In the genomic region with DNA sequence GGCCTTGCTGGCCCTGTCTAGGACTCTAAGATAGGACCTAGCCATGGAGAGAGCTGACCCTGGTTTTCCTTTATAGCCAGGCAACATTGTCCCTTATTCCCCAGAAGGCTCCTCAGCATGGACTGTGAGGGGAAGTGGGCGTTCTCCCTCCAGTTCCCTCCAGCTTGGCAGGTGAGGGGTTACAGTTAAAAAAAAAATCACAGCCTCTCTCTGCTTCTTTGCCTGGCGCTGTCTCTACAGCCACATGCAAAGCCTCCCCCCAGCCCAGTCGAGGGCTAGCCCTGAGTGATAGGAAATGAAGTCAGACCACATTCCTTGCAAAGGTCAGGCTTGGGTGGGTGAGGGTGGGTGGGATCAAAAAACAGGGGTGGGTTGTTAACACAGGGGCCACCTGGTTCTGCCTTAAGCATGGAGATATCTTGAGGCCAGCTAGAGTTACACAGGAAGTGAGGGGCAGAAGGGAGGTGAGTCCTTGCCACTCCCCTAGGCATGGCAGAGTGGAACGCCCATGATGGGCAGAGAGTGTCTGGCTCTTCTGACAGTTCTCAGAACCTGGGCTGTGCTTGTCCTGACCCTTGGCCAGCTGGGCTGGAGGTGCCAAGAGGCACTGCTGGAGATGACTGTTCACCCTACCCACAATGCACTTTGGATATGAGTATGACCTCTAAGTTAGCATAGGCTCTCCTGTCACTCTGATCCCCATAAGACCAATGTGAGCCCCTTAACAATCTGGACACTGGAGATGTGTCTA, we compare ENCODE assay signal across 17 mouse cellular contexts. TPM values are rescaled to one million over a fixed set of nuclear protein-coding genes. Genes with fewer than 3 reads are reported as not detected.
A peak's percentile ranks its signal among the peaks of the same experiment; 100 is the strongest.
DNase-seq lines count a peak whose midpoint lies in the region; ATAC-seq and TF ChIP-seq lines count a peak whose summit lies in the region.
"Had no signal": no experiment of that assay in that cellular context is flagged by ENCODE, and none has a peak within 500 bp of the region (broad histone marks: within the 10 kb centered on the region; RNA-seq: fewer than 3 reads in every experiment).

No protein-coding gene starts in this region.

- peaks cover 27% of the 10 kb centered on the region for H3K4me1 ChIP-seq in heart, embryonic 12.5 days (replicated peaks)
- H3K4me1 ChIP-seq in heart, adult 2 months (ENCODE audit: control insufficient read depth, insufficient read depth, low read length): no peaks in the 10 kb centered on the region
- no peaks in the 10 kb centered on the region for H3K4me1 ChIP-seq in lung, postnatal 0 days (ENCODE audit: insufficient read depth, low read depth, low read length)
- H3K4me1 ChIP-seq in intestine, embryonic 14.5 days (replicated peaks; ENCODE audit: control insufficient read depth, insufficient read depth, low read length): peaks cover 15% of the 10 kb centered on the region
- 0 out of 2 replicates have a peak, but pooled peaks cover 7% of the 10 kb centered on the region for H3K4me1 ChIP-seq in midbrain, embryonic 13.5 days (replicated peaks)
- H3K4me1 ChIP-seq: liver, embryonic 13.5 days had no signal

- no peak overlapping the region for H3K9ac ChIP-seq in heart, embryonic 12.5 days
- H3K9ac ChIP-seq in heart, adult 2 months (ENCODE audit: low read depth, low read length): no peak overlapping the region
- no peak overlapping the region for H3K9ac ChIP-seq in lung, postnatal 0 days (replicated peaks; ENCODE audit: low read depth)
- H3K9ac ChIP-seq in intestine, embryonic 14.5 days (ENCODE audit: low read length): no peak overlapping the region
- H3K9ac ChIP-seq in midbrain, embryonic 13.5 days (replicated peaks): no peak overlapping the region
- H3K9ac ChIP-seq: liver, embryonic 13.5 days had no signal

- no peaks in the 10 kb centered on the region for H3K9me3 ChIP-seq in heart, embryonic 12.5 days (replicated peaks)
- no peaks in the 10 kb centered on the region for H3K9me3 ChIP-seq in lung, postnatal 0 days (ENCODE audit: low read length)
- H3K9me3 ChIP-seq in intestine, embryonic 14.5 days (ENCODE audit: control insufficient read depth, low read length): no peaks in the 10 kb centered on the region
- H3K9me3 ChIP-seq in midbrain, embryonic 13.5 days: no peaks in the 10 kb centered on the region
- H3K9me3 ChIP-seq: liver, embryonic 13.5 days had no signal

- no peak overlapping the region for H3K27ac ChIP-seq in heart, embryonic 12.5 days (ENCODE audit: poor library complexity, severe bottlenecking)
- no peak overlapping the region for H3K27ac ChIP-seq in heart, adult 2 months
- H3K27ac ChIP-seq in lung, postnatal 0 days (ENCODE audit: low read length): peak overlapping the region; percentile 89
- H3K27ac ChIP-seq in intestine, embryonic 14.5 days (ENCODE audit: low read depth): peak overlapping the region; percentile 33; the same call in 1 of the 2 replicates
- no peak overlapping the region for H3K27ac ChIP-seq in midbrain, embryonic 13.5 days
- H3K27ac ChIP-seq: liver, embryonic 13.5 days had no signal

- H3K79me2 ChIP-seq in heart, adult 2 months (replicated peaks; ENCODE audit: control insufficient read depth, insufficient read depth, low read length): no peaks in the 10 kb centered on the region

- TF ChIP-seq EP300 in heart, adult 2 months (IDR thresholded peaks at IDR 0.05; ENCODE audit: insufficient read depth, low read depth, low read length): no peak
- TF ChIP-seq EP300 in lung, postnatal 0 days (IDR thresholded peaks at IDR 0.05): peak; percentile 86

- no peak for TF ChIP-seq CTCF in heart, adult 2 months (IDR thresholded peaks at IDR 0.05)
- no peak for TF ChIP-seq CTCF in lung, postnatal 0 days (IDR thresholded peaks at IDR 0.05)

- 27% methylated on average over 4 of the region's 4 CpGs for WGBS in heart, embryonic 12.5 days
- 34% methylated on average over 4 of the region's 4 CpGs for WGBS in heart, adult 2 months
- WGBS in lung, postnatal 0 days: 18% methylated on average over 4 of the region's 4 CpGs
- WGBS in intestine, embryonic 14.5 days: 32% methylated on average over 4 of the region's 4 CpGs
- WGBS in midbrain, embryonic 13.5 days: 71% methylated on average over 4 of the region's 4 CpGs

- ATAC-seq in heart, embryonic 12.5 days (ENCODE audit: insufficient number of reproducible peaks, low FRiP score): peak; percentile 54; the same call in 1 of the 2 replicates
- ATAC-seq in lung, postnatal 0 days: peak; percentile 51
- ATAC-seq in intestine, embryonic 14.5 days (replicated peaks; ENCODE audit: low FRiP score, low TSS enrichment, low read depth): peak; percentile 48
- no peak for ATAC-seq in midbrain, embryonic 13.5 days

- H3K4me3 ChIP-seq in heart, embryonic 12.5 days: no peak overlapping the region
- no peak overlapping the region for H3K4me3 ChIP-seq in heart, adult 2 months
- no peak overlapping the region for H3K4me3 ChIP-seq in lung, postnatal 0 days (ENCODE audit: low read depth, low read length)
- H3K4me3 ChIP-seq in intestine, embryonic 14.5 days (ENCODE audit: low read depth, low read length): no peak overlapping the region
- H3K4me3 ChIP-seq in midbrain, embryonic 13.5 days (replicated peaks): no peak overlapping the region
- H3K4me3 ChIP-seq: erythroblast, embryonic 14.5 days; liver, embryonic 13.5 days had no signal

- no peak overlapping the region for H3K4me2 ChIP-seq in heart, embryonic 12.5 days
- no peak overlapping the region for H3K4me2 ChIP-seq in lung, postnatal 0 days (replicated peaks; ENCODE audit: low read depth, low read length)
- no peak overlapping the region for H3K4me2 ChIP-seq in intestine, embryonic 14.5 days (ENCODE audit: low read length)
- H3K4me2 ChIP-seq in midbrain, embryonic 13.5 days (replicated peaks): no peak overlapping the region
- H3K4me2 ChIP-seq: liver, embryonic 13.5 days; midbrain, embryonic 11.5 days had no signal

- H3K36me3 ChIP-seq in heart, embryonic 12.5 days: no peaks in the 10 kb centered on the region
- no peaks in the 10 kb centered on the region for H3K36me3 ChIP-seq in heart, adult 2 months (ENCODE audit: control insufficient read depth, insufficient read depth, low read length)
- H3K36me3 ChIP-seq in lung, postnatal 0 days (ENCODE audit: insufficient read depth, low read length): no peaks in the 10 kb centered on the region
- H3K36me3 ChIP-seq in intestine, embryonic 14.5 days (ENCODE audit: control insufficient read depth, insufficient read depth, low read length): no peaks in the 10 kb centered on the region
- no peaks in the 10 kb centered on the region for H3K36me3 ChIP-seq in midbrain, embryonic 13.5 days
- H3K36me3 ChIP-seq: liver, embryonic 13.5 days had no signal

- H3K27me3 ChIP-seq in heart, embryonic 12.5 days (replicated peaks): peaks cover 24% of the 10 kb centered on the region
- no peaks in the 10 kb centered on the region for H3K27me3 ChIP-seq in heart, adult 2 months (ENCODE audit: control insufficient read depth, insufficient read depth, low read length)
- no peaks in the 10 kb centered on the region for H3K27me3 ChIP-seq in lung, postnatal 0 days (replicated peaks; ENCODE audit: insufficient read depth, low read length)
- no peaks in the 10 kb centered on the region for H3K27me3 ChIP-seq in intestine, embryonic 14.5 days (replicated peaks; ENCODE audit: control insufficient read depth, insufficient read depth, low read length)
- peaks cover 27% of the 10 kb centered on the region for H3K27me3 ChIP-seq in midbrain, embryonic 13.5 days

- DNase-seq in heart, adult 2 months: no peak
- DNase-seq in lung, postnatal 0 days (ENCODE audit: low spot score): peak; percentile 54
- no peak for DNase-seq in lung, postnatal 10 days
- DNase-seq in intestine, embryonic 14.5 days (ENCODE audit: low spot score): no peak
- DNase-seq in left cerebral cortex, adult 8-10 months (ENCODE audit: low spot score in 2 of 2): no peak
- no peak for DNase-seq in spleen, postnatal 10 days (ENCODE audit: low spot score in 2 of 2)
- DNase-seq: cerebellum, adult 2 months; gastrocnemius, postnatal 10 days; heart, postnatal 36 days; kidney, postnatal 14 days; liver, embryonic 13.5 days; right cerebral cortex, postnatal 14 days had no signal

- TF ChIP-seq POLR2A in heart, adult 2 months (IDR thresholded peaks at IDR 0.05; ENCODE audit: insufficient read depth, low read depth, low read length): no peak

- intact Hi-C loops in heart, adult 2 months (cut with DNase I): no loop called here

RNA-seq across cellular contexts. Expression of a gene that starts 1.6 kb away (rescaled TPM):
- polyA plus RNA-seq in heart, embryonic 12.5 days (2016; fragmentation: Nextera tagmentation; extraction: Ambion mirVana): 18.2 and 20.5 TPM in 2 replicates
- total RNA-seq in heart, adult 2 months (2021): 10 to 100 TPM; 13.2 to 16.6 TPM
- 24.7 and 25.6 TPM in 2 replicates for polyA plus RNA-seq in heart, adult 2 months (2012; rRNA removed)
- polyA plus RNA-seq in lung, postnatal 0 days (2015; fragmentation: Nextera tagmentation; extraction: Ambion mirVana): 584 and 630 TPM in 2 replicates
- polyA plus RNA-seq in intestine, embryonic 14.5 days (2014; fragmentation: Nextera tagmentation; extraction: Ambion mirVana): 10.5 and 12.9 TPM in 2 replicates
- 1 to 10 TPM; 2.3 to 4.9 (median 2.6) TPM for total RNA-seq in left cerebral cortex, adult 8-10 months (2022)
- polyA plus RNA-seq in midbrain, embryonic 13.5 days (2015; fragmentation: Nextera tagmentation; extraction: Ambion mirVana): not detected in 2 replicates
- polyA plus RNA-seq: erythroblast, embryonic 14.5 days; midbrain, embryonic 11.5 days had no signal

RNA-seq across cellular contexts. Expression of a gene that starts 17.8 kb away (rescaled TPM):
- 30.5 and 31.8 TPM in 2 replicates for polyA plus RNA-seq in heart, embryonic 12.5 days (2016; fragmentation: Nextera tagmentation; extraction: Ambion mirVana)
- total RNA-seq in heart, adult 2 months (2021): 10 to 100 TPM; 42.1 to 45.1 TPM
- 36.4 and 52.6 TPM in 2 replicates for polyA plus RNA-seq in heart, adult 2 months (2012; rRNA removed)
- 23.8 and 24.1 TPM in 2 replicates for polyA plus RNA-seq in lung, postnatal 0 days (2015; fragmentation: Nextera tagmentation; extraction: Ambion mirVana)
- polyA plus RNA-seq in intestine, embryonic 14.5 days (2014; fragmentation: Nextera tagmentation; extraction: Ambion mirVana): 25.2 and 29.3 TPM in 2 replicates
- 10 to 100 TPM; 32.1 to 40.6 (median 37.2) TPM for total RNA-seq in left cerebral cortex, adult 8-10 months (2022)
- polyA plus RNA-seq in midbrain, embryonic 13.5 days (2015; fragmentation: Nextera tagmentation; extraction: Ambion mirVana): 28.0 and 29.6 TPM in 2 replicates

RNA-seq across cellular contexts. Expression of a gene that starts 20.0 kb away (rescaled TPM):
- not detected in 2 replicates for polyA plus RNA-seq in heart, embryonic 12.5 days (2016; fragmentation: Nextera tagmentation; extraction: Ambion mirVana)
- not detected for total RNA-seq in heart, adult 2 months (2021)
- polyA plus RNA-seq in heart, adult 2 months (2012; rRNA removed): 0.10 and 0.26 TPM in 2 replicates
- polyA plus RNA-seq in lung, postnatal 0 days (2015; fragmentation: Nextera tagmentation; extraction: Ambion mirVana): 1.0 and 1.9 TPM in 2 replicates
- 0.08 TPM in 1 of 2 replicates, not detected in the other for polyA plus RNA-seq in intestine, embryonic 14.5 days (2014; fragmentation: Nextera tagmentation; extraction: Ambion mirVana)
- 1 to 10 TPM in 1 of 4 experiments, under 1 TPM in 3; 0.30 to 1.1 (median 0.70) TPM for total RNA-seq in left cerebral cortex, adult 8-10 months (2022)
- polyA plus RNA-seq in midbrain, embryonic 13.5 days (2015; fragmentation: Nextera tagmentation; extraction: Ambion mirVana): not detected in 2 replicates
- total RNA-seq: gastrocnemius, postnatal 10 days; heart, postnatal 36 days; neutrophil, adult 5-6 weeks had no signal
- polyA plus RNA-seq: erythroblast, embryonic 14.5 days; liver, embryonic 13.5 days; midbrain, embryonic 11.5 days had no signal

RNA-seq across cellular contexts. Expression of a gene that starts 28.3 kb away (rescaled TPM):
- 11.3 and 12.5 TPM in 2 replicates for polyA plus RNA-seq in heart, embryonic 12.5 days (2016; fragmentation: Nextera tagmentation; extraction: Ambion mirVana)
- total RNA-seq in heart, adult 2 months (2021): 1 to 10 TPM; 4.2 to 5.1 TPM
- 18.0 and 18.3 TPM in 2 replicates for polyA plus RNA-seq in heart, adult 2 months (2012; rRNA removed)
- polyA plus RNA-seq in lung, postnatal 0 days (2015; fragmentation: Nextera tagmentation; extraction: Ambion mirVana): 15.2 and 18.1 TPM in 2 replicates
- 23.7 and 24.6 TPM in 2 replicates for polyA plus RNA-seq in intestine, embryonic 14.5 days (2014; fragmentation: Nextera tagmentation; extraction: Ambion mirVana)
- 10 to 100 TPM; 55.9 to 61.2 (median 58.2) TPM for total RNA-seq in left cerebral cortex, adult 8-10 months (2022)
- 23.2 and 24.1 TPM in 2 replicates for polyA plus RNA-seq in midbrain, embryonic 13.5 days (2015; fragmentation: Nextera tagmentation; extraction: Ambion mirVana)

RNA-seq across cellular contexts. Expression of a gene that starts 28.6 kb away (rescaled TPM):
- polyA plus RNA-seq in heart, embryonic 12.5 days (2016; fragmentation: Nextera tagmentation; extraction: Ambion mirVana): 22.4 and 23.0 TPM in 2 replicates
- total RNA-seq in heart, adult 2 months (2021): 1 to 10 TPM; 1.3 to 1.6 TPM
- 0.85 and 1.7 TPM in 2 replicates for polyA plus RNA-seq in heart, adult 2 months (2012; rRNA removed)
- 1.6 and 2.6 TPM in 2 replicates for polyA plus RNA-seq in lung, postnatal 0 days (2015; fragmentation: Nextera tagmentation; extraction: Ambion mirVana)
- 22.2 and 23.0 TPM in 2 replicates for polyA plus RNA-seq in intestine, embryonic 14.5 days (2014; fragmentation: Nextera tagmentation; extraction: Ambion mirVana)
- total RNA-seq in left cerebral cortex, adult 8-10 months (2022): 1 to 10 TPM; 1.8 to 3.1 (median 2.1) TPM
- 12.8 and 14.1 TPM in 2 replicates for polyA plus RNA-seq in midbrain, embryonic 13.5 days (2015; fragmentation: Nextera tagmentation; extraction: Ambion mirVana)

Comparison
In these comparisons a context has a peak if more than half of its experiments do, and no peak if none do; other contexts are left out.
1. H3K27ac ChIP-seq: peak in lung, postnatal 0 days (single experiment) and intestine, embryonic 14.5 days (single experiment); none in heart, embryonic 12.5 days (single experiment), heart, adult 2 months (single experiment) and midbrain, embryonic 13.5 days (single experiment).
2. RNA of a gene that starts 1.6 kb away (polyA plus RNA-seq): 584 to 630 TPM in lung, postnatal 0 days; 24.7 to 25.6 TPM in heart, adult 2 months, 18.2 to 20.5 TPM in heart, embryonic 12.5 days, 10.5 to 12.9 TPM in intestine, embryonic 14.5 days and not detected in midbrain, embryonic 13.5 days; every median in the first group is over 10 times any median in the second.